Mouse (Mus musculus) spleen, adult 2 months (tissue): ENCODE results near the gene Grm3.

Experiments
- CTCF ChIP-seq: fragments of 200-500 bp; IDR thresholded peaks from 2 replicates; pipeline ENCODE4 v1.5.1; 2011; ENCODE audit warnings: mild to moderate bottlenecking, inconsistent platforms; ENCODE audit not compliant: insufficient read depth, insufficient read length, insufficient replicate concordance; ENCODE audit errors: extremely low read depth
- POLR2A ChIP-seq: fragments of 200-500 bp; IDR thresholded peaks from 2 replicates; pipeline ENCODE4 v1.6.1; 2011; ENCODE audit warnings: low read depth, low read length, inconsistent platforms

- TF ChIP-seq POLR2A (no peak), CTCF (no peak)
These were observed 86.4 kb downstream of the Grm3 start for GRCm38 (mm10) chr5:9638612-9639011.
